Mouse (Mus musculus): ENCODE results near the gene Bola3. TPM values are rescaled to one million over a fixed set of nuclear protein-coding genes. Genes with fewer than 3 reads are reported as not detected.

Bola3 gene
- total RNA-seq, 2 experiments from 2014 or later, result 53.4 to 91.2 TPM

GRCm38 (mm10) chr6:83392166-83392780, 43.3 kb downstream of the Bola3 start:
- ATAC-seq (replicated peaks; ENCODE audit: poor library complexity, severe bottlenecking), result no peak

GRCm38 (mm10) chr6:83394122-83394521, 45.2 kb downstream of the Bola3 start:
- no peak for ATAC-seq (replicated peaks; ENCODE audit: poor library complexity, severe bottlenecking)

- ATAC-seq (replicated peaks; ENCODE audit: poor library complexity, severe bottlenecking), result no peak
Measured at GRCm38 (mm10) chr6:83395544-83396229, 46.7 kb downstream of the Bola3 start.

GRCm38 (mm10) chr6:83396711-83397110, 47.8 kb downstream of the Bola3 start:
- no peak for ATAC-seq (replicated peaks; ENCODE audit: poor library complexity, severe bottlenecking)

- no peak for ATAC-seq (replicated peaks; ENCODE audit: poor library complexity, severe bottlenecking)
Measured at GRCm38 (mm10) chr6:83397728-83398127, 48.8 kb downstream of the Bola3 start.

GRCm38 (mm10) chr6:83399790-83400189, 50.8 kb downstream of the Bola3 start:
- ATAC-seq (replicated peaks; ENCODE audit: poor library complexity, severe bottlenecking), result no peak

- ATAC-seq (replicated peaks; ENCODE audit: poor library complexity, severe bottlenecking), result no peak
Measured at GRCm38 (mm10) chr6:83403481-83403880, 54.5 kb downstream of the Bola3 start.

GRCm38 (mm10) chr6:83404571-83404970, 55.6 kb downstream of the Bola3 start:
- ATAC-seq (replicated peaks; ENCODE audit: poor library complexity, severe bottlenecking), result no peak

GRCm38 (mm10) chr6:83405511-83406064, 56.6 kb downstream of the Bola3 start:
- no peak for ATAC-seq (replicated peaks; ENCODE audit: poor library complexity, severe bottlenecking)

- no peak for ATAC-seq (replicated peaks; ENCODE audit: poor library complexity, severe bottlenecking)
Measured at GRCm38 (mm10) chr6:83408510-83408909, 59.6 kb downstream of the Bola3 start.

Other genes with a start within 250 kb of the Bola3 start
- 2.8 and 8.2 TPM in 2 replicates for gene Ccdc142, start 247.5 kb upstream of the Bola3 start, total RNA-seq (2014; fragmentation: Nextera tagmentation)
- gene Ccdc142, start 247.5 kb upstream of the Bola3 start, total RNA-seq (2017), result 2.5 and 5.7 TPM in 2 replicates
- gene Gm42688, start 247.5 kb upstream of the Bola3 start, total RNA-seq (2014; fragmentation: Nextera tagmentation), result 2.0 and 6.3 TPM in 2 replicates
- gene Gm42688, start 247.5 kb upstream of the Bola3 start, total RNA-seq (2017), result 2.6 TPM in 2 replicates
- 48.6 and 78.4 TPM in 2 replicates for gene Mrpl53, start 240.1 kb upstream of the Bola3 start, total RNA-seq (2014; fragmentation: Nextera tagmentation)
- 14.6 and 29.1 TPM in 2 replicates for gene Mrpl53, start 240.1 kb upstream of the Bola3 start, total RNA-seq (2017)
- 90.1 and 93.4 TPM in 2 replicates for gene Mogs, start 233.7 kb upstream of the Bola3 start, total RNA-seq (2014; fragmentation: Nextera tagmentation)
- gene Mogs, start 233.7 kb upstream of the Bola3 start, total RNA-seq (2017), result 137 and 158 TPM in 2 replicates
- 31.4 and 38.9 TPM in 2 replicates for gene Wbp1, start 227.6 kb upstream of the Bola3 start, total RNA-seq (2014; fragmentation: Nextera tagmentation)
- 77.6 and 91.3 TPM in 2 replicates for gene Wbp1, start 227.6 kb upstream of the Bola3 start, total RNA-seq (2017)
- 17.2 and 22.8 TPM in 2 replicates for gene Ino80b, start 223.7 kb upstream of the Bola3 start, total RNA-seq (2014; fragmentation: Nextera tagmentation)
- gene Ino80b, start 223.7 kb upstream of the Bola3 start, total RNA-seq (2017), result 32.9 and 47.6 TPM in 2 replicates
- 5.1 and 8.7 TPM in 2 replicates for gene Rtkn, start 213.7 kb upstream of the Bola3 start, total RNA-seq (2014; fragmentation: Nextera tagmentation)
- gene Rtkn, start 213.7 kb upstream of the Bola3 start, total RNA-seq (2017), result 2.1 and 5.0 TPM in 2 replicates
- gene Wdr54, start 192.8 kb upstream of the Bola3 start, total RNA-seq (2014; fragmentation: Nextera tagmentation), result not detected in 2 replicates
- 0.04 TPM in 1 of 2 replicates, not detected in the other for gene Wdr54, start 192.8 kb upstream of the Bola3 start, total RNA-seq (2017)
- gene 1700003E16Rik, start 192.7 kb upstream of the Bola3 start, total RNA-seq (2014; fragmentation: Nextera tagmentation), result 0.51 TPM in 1 of 2 replicates, not detected in the other
- not detected in 2 replicates for gene 1700003E16Rik, start 192.7 kb upstream of the Bola3 start, total RNA-seq (2017)
- 27.3 and 71.9 TPM in 2 replicates for gene Dctn1, start 183.2 kb upstream of the Bola3 start, total RNA-seq (2014; fragmentation: Nextera tagmentation)
- 69.4 and 69.5 TPM in 2 replicates for gene Dctn1, start 183.2 kb upstream of the Bola3 start, total RNA-seq (2017)
- not detected in 2 replicates for gene Slc4a5, start 129.3 kb upstream of the Bola3 start, total RNA-seq (2014; fragmentation: Nextera tagmentation)
- 0.13 TPM in 1 of 2 replicates, not detected in the other for gene Slc4a5, start 129.3 kb upstream of the Bola3 start, total RNA-seq (2017)
- gene Mthfd2, start 23.2 kb upstream of the Bola3 start, total RNA-seq (2014; fragmentation: Nextera tagmentation), result 20.8 and 48.1 TPM in 2 replicates
- 31.7 and 35.6 TPM in 2 replicates for gene Mthfd2, start 23.2 kb upstream of the Bola3 start, total RNA-seq (2017)
- gene Mob1a, start 23.1 kb upstream of the Bola3 start, total RNA-seq (2014; fragmentation: Nextera tagmentation), result 75.2 and 76.6 TPM in 2 replicates
- gene Mob1a, start 23.1 kb upstream of the Bola3 start, total RNA-seq (2017), result 134 and 144 TPM in 2 replicates
- gene Tet3, start 109.9 kb downstream of the Bola3 start, total RNA-seq (2014; fragmentation: Nextera tagmentation), result 35.6 and 46.9 TPM in 2 replicates
- 13.4 and 17.5 TPM in 2 replicates for gene Tet3, start 109.9 kb downstream of the Bola3 start, total RNA-seq (2017)
- 28.1 and 49.2 TPM in 2 replicates for gene Dguok, start 157.8 kb downstream of the Bola3 start, total RNA-seq (2014; fragmentation: Nextera tagmentation)
- 19.6 and 29.3 TPM in 2 replicates for gene Dguok, start 157.8 kb downstream of the Bola3 start, total RNA-seq (2017)
- not detected in 2 replicates for gene Actg2, start 187.1 kb downstream of the Bola3 start, total RNA-seq (2014; fragmentation: Nextera tagmentation)
- not detected in 2 replicates for gene Actg2, start 187.1 kb downstream of the Bola3 start, total RNA-seq (2017)
- 23.0 and 44.8 TPM in 2 replicates for gene Stambp, start 223.6 kb downstream of the Bola3 start, total RNA-seq (2014; fragmentation: Nextera tagmentation)
- 5.0 and 9.7 TPM in 2 replicates for gene Stambp, start 223.6 kb downstream of the Bola3 start, total RNA-seq (2017)